Mouse (Mus musculus): ENCODE data around the gene Icam4. TPM values are rescaled to one million over a fixed set of nuclear protein-coding genes. Genes with fewer than 3 reads are reported as not detected.
"Not testable (repeated sequence)": the region's sequence is repeated elsewhere in the genome, so short reads cannot be mapped to it uniquely, and the experiment has no call there.

Gene Icam4
- polyA plus RNA-seq, 1 experiment from 2014 or later = not detected

DNA sequence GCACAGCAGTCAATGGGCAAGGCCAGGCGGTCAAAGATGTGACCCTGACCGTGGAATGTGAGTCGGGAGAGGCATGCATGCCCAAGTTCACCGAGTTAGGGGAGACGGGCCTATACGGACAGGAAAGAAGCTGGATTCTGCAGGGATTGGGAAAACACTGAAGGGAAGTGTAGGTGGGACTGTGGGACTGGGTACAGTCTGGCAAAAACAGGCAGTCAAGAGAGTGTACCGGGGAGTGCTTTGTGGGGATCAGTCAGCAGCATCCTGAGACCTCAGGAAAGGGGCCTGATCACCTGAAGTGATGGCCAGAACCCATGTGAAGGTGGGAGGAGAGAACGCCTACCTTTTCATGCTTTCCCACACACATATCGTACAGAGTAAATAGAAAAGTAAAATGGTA lies 6.4 kb downstream of the Icam4 start:
- Histone ChIP-seq H3K9ac (ENCODE audit: low read depth, low read length) (0 out of 2 replicates have a peak overlapping the region, but pooled peaks have one; percentile 5), H3K9me3 (replicated peaks; ENCODE audit: control insufficient read depth, low read length, poor library complexity, severe bottlenecking) (no peaks in the 10 kb centered on the region), H3K4me3 (ENCODE audit: low read depth, low read length) (peak overlapping the region; percentile 12; the same call in 1 of the 2 replicates), H3K36me3 (ENCODE audit: control insufficient read depth, insufficient read depth, low read length) (no peaks in the 10 kb centered on the region), H3K27me3 (ENCODE audit: control insufficient read depth, insufficient read depth, low read depth, low read length) (peaks cover 79% of the 10 kb centered on the region), H3K27ac (ENCODE audit: low read length) (no peak overlapping the region), H3K4me1 (ENCODE audit: control insufficient read depth, insufficient read depth, low read length) (peaks cover 53% of the 10 kb centered on the region), H3K4me2 (ENCODE audit: low read length) (peak overlapping the region; percentile 86)
- no peak for ATAC-seq
- 15% methylated on average over 9 of the region's 9 CpGs for WGBS

DNA sequence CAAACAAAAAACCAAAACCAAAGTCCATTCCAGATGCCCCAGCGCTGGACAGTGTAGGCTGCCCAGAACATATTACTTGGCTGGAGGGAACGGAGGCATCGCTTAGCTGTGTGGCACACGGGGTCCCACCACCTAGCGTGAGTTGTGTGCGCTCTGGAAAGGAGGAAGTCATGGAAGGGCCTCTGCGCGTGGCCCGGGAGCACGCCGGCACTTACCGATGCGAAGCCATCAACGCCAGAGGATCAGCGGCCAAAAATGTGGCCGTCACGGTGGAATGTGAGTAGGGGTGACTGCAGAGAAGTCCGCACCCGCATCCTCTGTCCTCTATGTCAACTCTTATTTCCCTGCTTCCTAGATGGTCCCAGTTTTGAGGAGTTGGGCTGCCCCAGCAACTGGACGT lies 7.0 kb downstream of the Icam4 start:
- Histone ChIP-seq H3K36me3 (ENCODE audit: control insufficient read depth, insufficient read depth, low read length) (no peaks in the 10 kb centered on the region), H3K27me3 (ENCODE audit: control insufficient read depth, insufficient read depth, low read depth, low read length) (peaks cover 81% of the 10 kb centered on the region), H3K4me3 (ENCODE audit: low read depth, low read length) (peak overlapping the region; percentile 57), H3K9me3 (replicated peaks; ENCODE audit: control insufficient read depth, low read length, poor library complexity, severe bottlenecking) (no peaks in the 10 kb centered on the region), H3K27ac (ENCODE audit: low read length) (no peak overlapping the region), H3K4me1 (ENCODE audit: control insufficient read depth, insufficient read depth, low read length) (peaks cover 50% of the 10 kb centered on the region), H3K4me2 (ENCODE audit: low read length) (peak overlapping the region; percentile 86), H3K9ac (ENCODE audit: low read depth, low read length) (no peak overlapping the region)
- ATAC-seq = no peak
- WGBS = 7% methylated on average over 20 of the region's 20 CpGs

DNA sequence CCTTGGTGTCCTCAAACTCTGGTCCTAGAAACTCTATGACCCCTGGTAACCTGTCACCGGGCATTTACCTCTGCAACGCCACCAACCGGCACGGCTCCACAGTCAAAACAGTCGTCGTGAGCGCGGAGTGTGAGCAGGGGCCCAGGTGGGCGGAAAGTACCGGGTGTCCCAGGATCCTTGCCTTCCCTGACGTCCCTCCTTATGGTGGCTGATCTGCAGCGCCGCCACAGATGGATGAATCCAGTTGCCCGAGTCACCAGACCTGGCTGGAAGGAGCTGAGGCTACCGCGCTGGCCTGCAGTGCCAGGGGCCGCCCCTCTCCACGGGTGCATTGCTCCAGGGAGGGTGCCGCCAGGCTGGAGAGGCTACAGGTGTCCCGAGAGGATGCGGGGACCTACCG lies 7.5 kb downstream of the Icam4 start:
- Histone ChIP-seq H3K27me3 (ENCODE audit: control insufficient read depth, insufficient read depth, low read depth, low read length) (peaks cover 81% of the 10 kb centered on the region), H3K4me1 (ENCODE audit: control insufficient read depth, insufficient read depth, low read length) (peaks cover 49% of the 10 kb centered on the region), H3K36me3 (ENCODE audit: control insufficient read depth, insufficient read depth, low read length) (no peaks in the 10 kb centered on the region), H3K9ac (ENCODE audit: low read depth, low read length) (peak overlapping the region; percentile 84), H3K4me3 (ENCODE audit: low read depth, low read length) (peak overlapping the region; percentile 57), H3K4me2 (ENCODE audit: low read length) (peak overlapping the region; percentile 86), H3K27ac (ENCODE audit: low read length) (no peak overlapping the region), H3K9me3 (replicated peaks; ENCODE audit: control insufficient read depth, low read length, poor library complexity, severe bottlenecking) (no peaks in the 10 kb centered on the region)
- WGBS = 1% methylated on average over 22 of the region's 22 CpGs
- ATAC-seq = peak; percentile 6; the same call in 1 of the 2 replicates

DNA sequence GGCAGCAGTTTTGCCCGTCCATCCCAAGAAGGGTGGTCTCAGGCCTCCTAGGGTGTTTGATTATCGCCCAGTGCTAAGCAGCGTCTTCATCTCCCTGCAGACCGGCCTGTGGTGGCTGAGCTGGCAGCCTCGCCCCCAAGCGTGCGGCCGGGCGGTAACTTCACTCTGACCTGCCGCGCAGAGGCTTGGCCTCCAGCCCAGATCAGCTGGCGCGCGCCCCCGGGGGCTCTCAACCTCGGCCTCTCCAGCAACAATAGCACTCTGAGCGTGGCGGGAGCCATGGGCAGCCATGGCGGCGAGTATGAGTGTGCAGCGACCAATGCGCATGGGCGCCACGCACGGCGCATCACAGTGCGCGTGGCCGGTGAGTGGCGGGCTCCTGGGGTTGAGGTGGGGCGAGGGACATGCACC lies 8.3 kb downstream of the Icam4 start:
- H3K4me2 ChIP-seq (ENCODE audit: low read length) = peak overlapping the region; percentile 86
- peak; percentile 76 for ATAC-seq
- no peaks in the 10 kb centered on the region for H3K36me3 ChIP-seq (ENCODE audit: control insufficient read depth, insufficient read depth, low read length)
- H3K4me1 ChIP-seq (ENCODE audit: control insufficient read depth, insufficient read depth, low read length) = peaks cover 41% of the 10 kb centered on the region
- H3K27me3 ChIP-seq (ENCODE audit: control insufficient read depth, insufficient read depth, low read depth, low read length) = peaks cover 74% of the 10 kb centered on the region
- peak overlapping the region; percentile 84 for H3K9ac ChIP-seq (ENCODE audit: low read depth, low read length)
- WGBS = 1% methylated on average over 31 of the region's 31 CpGs
- no peak overlapping the region for H3K27ac ChIP-seq (ENCODE audit: low read length)
- H3K4me3 ChIP-seq (ENCODE audit: low read depth, low read length) = peak overlapping the region; percentile 57
- H3K9me3 ChIP-seq (replicated peaks; ENCODE audit: control insufficient read depth, low read length, poor library complexity, severe bottlenecking) = no peaks in the 10 kb centered on the region

DNA sequence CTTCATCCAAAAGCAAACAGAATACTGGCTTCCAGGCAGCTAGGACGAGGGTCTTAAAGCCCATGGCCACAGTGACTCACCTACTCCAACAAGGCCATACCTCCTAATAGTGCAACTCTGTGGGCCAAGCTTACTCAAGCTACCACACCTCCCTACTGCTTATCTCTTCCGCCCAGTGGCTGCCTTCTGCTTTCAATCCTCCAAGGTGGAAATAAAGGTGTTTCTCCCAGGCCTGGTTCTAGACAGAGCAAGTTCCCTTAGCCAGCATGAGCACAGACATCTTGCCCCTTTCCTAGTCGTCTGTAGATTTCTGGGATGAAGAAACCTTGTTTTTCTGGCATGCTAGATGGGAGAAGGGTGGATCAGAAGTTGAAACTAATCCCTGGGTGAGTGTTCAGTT lies 10.6 kb downstream of the Icam4 start:
- no peak for ATAC-seq

DNA sequence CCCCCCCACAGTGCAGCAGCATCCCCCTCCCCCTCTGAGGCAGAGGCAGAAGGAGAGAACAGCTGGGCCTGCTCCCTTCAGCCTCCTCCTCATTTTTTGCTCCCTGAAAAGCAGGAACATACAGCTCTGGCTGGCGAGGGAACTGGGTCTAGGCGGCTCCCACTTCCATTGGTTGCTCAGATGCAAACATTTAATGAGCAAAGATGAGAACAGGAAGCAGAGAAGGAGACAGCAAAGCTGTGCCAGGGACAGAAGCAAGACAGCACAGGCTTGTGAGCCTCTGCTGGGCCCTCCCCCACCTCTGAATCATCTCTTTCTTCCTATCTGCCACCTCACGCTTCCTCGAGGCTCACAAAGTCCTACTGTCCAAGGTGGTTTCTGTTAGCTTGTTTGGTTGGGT lies 12.1 kb downstream of the Icam4 start:
- H3K36me3 ChIP-seq (ENCODE audit: control insufficient read depth, insufficient read depth, low read length) = no peaks in the 10 kb centered on the region
- peaks cover 41% of the 10 kb centered on the region for H3K27me3 ChIP-seq (ENCODE audit: control insufficient read depth, insufficient read depth, low read depth, low read length)
- 52% methylated on average over 4 of the region's 4 CpGs for WGBS
- H3K4me2 ChIP-seq (ENCODE audit: low read length) = no peak overlapping the region
- H3K4me3 ChIP-seq (ENCODE audit: low read depth, low read length) = no peak overlapping the region
- no peaks in the 10 kb centered on the region for H3K9me3 ChIP-seq (replicated peaks; ENCODE audit: control insufficient read depth, low read length, poor library complexity, severe bottlenecking)
- no peak for ATAC-seq
- no peak overlapping the region for H3K27ac ChIP-seq (ENCODE audit: low read length)
- H3K4me1 ChIP-seq (ENCODE audit: control insufficient read depth, insufficient read depth, low read length) = peaks cover 18% of the 10 kb centered on the region
- H3K9ac ChIP-seq (ENCODE audit: low read depth, low read length) = no peak overlapping the region

More for the DNA sequence above, 10.6 kb downstream of the Icam4 start:
- 70% methylated on average over 3 of the region's 3 CpGs for WGBS
- peaks cover 55% of the 10 kb centered on the region for H3K27me3 ChIP-seq (ENCODE audit: control insufficient read depth, insufficient read depth, low read depth, low read length)
- H3K4me1 ChIP-seq (ENCODE audit: control insufficient read depth, insufficient read depth, low read length) = peaks cover 26% of the 10 kb centered on the region
- H3K4me2 ChIP-seq (ENCODE audit: low read length) = no peak overlapping the region
- no peaks in the 10 kb centered on the region for H3K36me3 ChIP-seq (ENCODE audit: control insufficient read depth, insufficient read depth, low read length)
- no peak overlapping the region for H3K27ac ChIP-seq (ENCODE audit: low read length)
- no peak overlapping the region for H3K4me3 ChIP-seq (ENCODE audit: low read depth, low read length)
- no peak overlapping the region for H3K9ac ChIP-seq (ENCODE audit: low read depth, low read length)
- H3K9me3 ChIP-seq (replicated peaks; ENCODE audit: control insufficient read depth, low read length, poor library complexity, severe bottlenecking) = no peaks in the 10 kb centered on the region

DNA sequence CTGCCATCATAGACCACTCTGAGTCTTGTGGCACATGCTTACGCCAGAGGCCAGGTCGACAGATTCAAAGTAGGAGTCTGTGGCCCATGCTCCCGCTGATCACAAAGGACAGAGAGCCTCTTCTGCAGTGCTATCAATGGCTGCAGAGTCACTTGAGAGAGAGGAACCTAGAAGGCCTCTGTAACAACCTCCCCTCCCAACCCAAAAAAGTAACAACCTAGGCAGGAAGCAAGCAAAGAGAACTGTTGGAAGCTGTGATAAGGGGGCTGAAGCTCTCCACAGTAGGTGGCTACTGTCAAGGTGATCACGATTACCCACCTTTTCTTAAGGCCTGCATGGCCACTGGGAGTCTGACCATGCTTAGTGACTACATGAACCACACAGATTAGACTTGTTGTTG lies 14.4 kb downstream of the Icam4 start:
- H3K27ac ChIP-seq (ENCODE audit: low read length) = no peak overlapping the region

DNA sequence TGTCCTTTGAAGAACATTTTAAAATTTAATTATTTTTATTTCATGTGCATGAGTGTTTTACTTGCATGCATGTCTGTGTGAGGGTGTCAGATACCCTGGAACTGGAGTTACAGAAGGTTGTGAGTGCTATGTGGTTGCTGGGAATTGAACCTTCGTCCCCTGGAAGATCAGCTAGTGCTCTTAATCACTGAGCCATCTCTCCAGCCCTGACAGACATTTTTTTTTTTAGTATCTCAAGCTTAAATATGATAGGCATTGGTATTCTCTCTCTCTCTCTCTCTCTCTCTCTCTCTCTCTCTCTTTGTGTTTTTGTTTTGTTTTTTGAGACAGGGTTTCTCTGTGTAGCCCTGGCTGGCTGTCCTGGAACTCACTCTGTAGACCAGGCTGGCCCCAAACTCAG lies 15.6 kb downstream of the Icam4 start:
- WGBS = 68% methylated on average over 1 of the region's 1 CpGs
- not testable (repeated sequence) for H3K27ac ChIP-seq (ENCODE audit: low read length); H3K36me3 ChIP-seq (ENCODE audit: control insufficient read depth, insufficient read depth, low read length); H3K9me3 ChIP-seq (replicated peaks; ENCODE audit: control insufficient read depth, low read length, poor library complexity, severe bottlenecking); H3K4me2 ChIP-seq (ENCODE audit: low read length); H3K4me3 ChIP-seq (ENCODE audit: low read depth, low read length); ATAC-seq; H3K27me3 ChIP-seq (ENCODE audit: control insufficient read depth, insufficient read depth, low read depth, low read length); H3K9ac ChIP-seq (ENCODE audit: low read depth, low read length); H3K4me1 ChIP-seq (ENCODE audit: control insufficient read depth, insufficient read depth, low read length)

More for the DNA sequence above, 14.4 kb downstream of the Icam4 start:
- no peak for ATAC-seq
- Histone ChIP-seq H3K9ac (ENCODE audit: low read depth, low read length) (no peak overlapping the region), H3K4me2 (ENCODE audit: low read length) (no peak overlapping the region), H3K9me3 (replicated peaks; ENCODE audit: control insufficient read depth, low read length, poor library complexity, severe bottlenecking) (no peaks in the 10 kb centered on the region), H3K36me3 (ENCODE audit: control insufficient read depth, insufficient read depth, low read length) (no peaks in the 10 kb centered on the region), H3K27me3 (ENCODE audit: control insufficient read depth, insufficient read depth, low read depth, low read length) (peaks cover 18% of the 10 kb centered on the region), H3K4me1 (ENCODE audit: control insufficient read depth, insufficient read depth, low read length) (no peaks in the 10 kb centered on the region), H3K4me3 (ENCODE audit: low read depth, low read length) (no peak overlapping the region)
- 93% methylated on average over 4 of the region's 4 CpGs for WGBS

DNA sequence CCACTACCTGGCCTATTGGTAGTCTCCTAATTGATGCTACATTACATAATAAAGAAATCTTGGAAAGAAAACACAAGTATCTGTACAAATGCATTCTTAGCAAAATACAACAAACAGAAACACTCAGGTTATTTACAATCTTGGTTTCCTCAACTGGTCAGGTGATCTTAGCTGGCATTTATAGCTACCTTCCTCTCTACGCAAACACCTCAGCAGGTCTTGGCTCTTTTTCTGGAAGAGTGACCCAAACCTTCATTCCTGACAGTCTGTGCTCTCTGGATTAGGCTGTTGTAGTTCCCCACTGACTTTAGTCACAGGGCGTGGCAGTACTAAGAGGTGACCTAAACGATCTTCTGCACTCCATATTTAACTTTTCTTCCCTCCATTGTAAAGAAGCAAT lies 16.1 kb downstream of the Icam4 start:
- Histone ChIP-seq H3K9ac (ENCODE audit: low read depth, low read length) (no peak overlapping the region), H3K27ac (ENCODE audit: low read length) (no peak overlapping the region), H3K4me2 (ENCODE audit: low read length) (no peak overlapping the region), H3K27me3 (ENCODE audit: control insufficient read depth, insufficient read depth, low read depth, low read length) (peaks cover 5% of the 10 kb centered on the region), H3K4me1 (ENCODE audit: control insufficient read depth, insufficient read depth, low read length) (no peaks in the 10 kb centered on the region), H3K4me3 (ENCODE audit: low read depth, low read length) (no peak overlapping the region), H3K36me3 (ENCODE audit: control insufficient read depth, insufficient read depth, low read length) (no peaks in the 10 kb centered on the region), H3K9me3 (replicated peaks; ENCODE audit: control insufficient read depth, low read length, poor library complexity, severe bottlenecking) (no peaks in the 10 kb centered on the region)
- ATAC-seq = no peak
- WGBS = 82% methylated on average over 3 of the region's 3 CpGs
